Mouse (Mus musculus): Measurements from ENCODE around the gene Tmc6.

Tmc6 gene

DNA sequence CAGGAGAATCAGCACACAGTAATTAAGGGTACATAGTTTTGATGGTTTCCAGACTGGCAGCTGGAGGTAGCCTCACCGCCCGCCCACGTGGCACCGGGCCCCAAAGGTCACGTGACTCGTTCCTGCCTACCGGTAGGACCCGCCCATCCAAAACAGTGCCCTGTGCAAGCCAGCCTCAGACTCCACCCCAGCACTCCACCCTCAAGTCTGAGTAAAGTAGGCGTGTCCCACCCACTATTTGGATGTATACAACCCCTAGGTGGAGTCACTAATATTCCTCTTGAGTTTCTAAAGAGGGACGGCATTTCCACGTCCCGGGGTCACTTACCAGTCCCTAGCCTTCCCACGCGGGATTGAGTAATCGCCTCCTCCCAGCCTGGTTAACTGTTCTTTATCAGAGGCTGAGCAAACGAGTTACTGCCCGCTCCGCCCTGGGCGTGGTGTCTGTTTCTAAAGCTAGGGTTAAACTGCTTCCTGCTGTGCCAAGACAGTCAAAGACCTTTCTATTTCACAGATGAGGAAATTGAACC lies 1.4 kb downstream of the Tmc6 start:
- DNase-seq, result peak; percentile 96 to 98

- no peak for DNase-seq
Measured at GRCm38 (mm10) chr11:117780199-117780515, 1.8 kb downstream of the Tmc6 start.

DNA sequence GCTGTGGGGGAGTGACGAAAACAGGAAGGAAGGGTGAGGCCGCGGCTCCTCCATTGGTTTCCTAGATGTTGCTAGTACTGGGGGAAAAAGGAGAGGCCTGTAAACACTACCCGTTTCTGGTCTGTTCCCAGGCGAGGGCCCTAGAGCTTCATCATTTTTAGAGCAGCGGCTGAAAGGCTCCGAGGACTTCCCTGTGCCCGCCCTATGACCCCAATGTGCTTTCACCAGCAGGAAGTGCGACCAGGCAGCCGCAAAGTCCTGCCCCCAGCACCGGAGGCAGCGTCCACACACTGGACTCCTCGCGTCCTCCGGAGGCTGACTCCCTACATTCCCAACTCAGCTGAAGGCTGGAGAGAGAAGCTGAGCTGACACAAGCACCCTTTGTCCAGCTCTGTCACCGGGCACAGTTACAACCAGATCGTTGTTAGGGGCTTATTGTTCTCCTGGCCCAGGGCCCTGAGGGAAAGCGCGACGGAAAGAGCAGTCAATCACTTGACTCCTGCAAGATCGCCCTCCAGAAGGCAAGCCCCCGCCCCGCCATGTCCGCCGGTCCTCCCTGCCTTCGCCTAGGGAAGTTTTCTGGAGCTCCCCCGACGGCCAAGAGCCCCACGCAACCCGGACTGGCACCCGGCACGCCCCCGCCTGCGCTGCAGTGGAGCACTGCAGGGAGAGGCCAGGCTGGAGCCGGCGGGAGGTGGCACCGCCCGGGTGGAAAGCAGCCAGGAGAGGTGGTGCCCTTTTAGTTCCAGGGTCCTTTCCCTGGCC lies 2.4 kb downstream of the Tmc6 start:
- peak; percentile 91 to 93 for DNase-seq

GRCm38 (mm10) chr11:117778851-117779433 lies 3.1 kb downstream of the Tmc6 start:
- DNase-seq, result peak; percentile 49 to 66

DNA sequence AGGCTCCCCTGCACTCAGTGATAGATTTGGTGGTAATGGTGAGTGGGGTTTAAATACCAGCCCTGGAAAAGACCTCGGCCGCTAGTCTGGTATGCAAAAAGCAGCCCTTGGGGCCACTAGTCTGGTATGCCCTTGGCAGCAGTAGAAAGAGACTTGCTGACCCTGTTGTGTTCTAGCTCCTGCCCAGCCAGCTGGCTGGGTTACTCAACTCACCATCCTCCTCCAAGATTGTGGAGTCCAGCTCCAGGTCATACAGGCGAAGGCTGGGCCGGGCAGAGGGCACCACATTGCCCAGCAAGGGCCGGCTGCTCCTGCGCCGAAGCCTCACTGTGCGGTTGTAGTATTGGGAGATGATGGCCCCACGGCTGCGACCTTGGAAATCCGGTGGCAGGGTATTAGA lies 4.0 kb downstream of the Tmc6 start:
- peak; percentile 74 to 83 for DNase-seq

DNA sequence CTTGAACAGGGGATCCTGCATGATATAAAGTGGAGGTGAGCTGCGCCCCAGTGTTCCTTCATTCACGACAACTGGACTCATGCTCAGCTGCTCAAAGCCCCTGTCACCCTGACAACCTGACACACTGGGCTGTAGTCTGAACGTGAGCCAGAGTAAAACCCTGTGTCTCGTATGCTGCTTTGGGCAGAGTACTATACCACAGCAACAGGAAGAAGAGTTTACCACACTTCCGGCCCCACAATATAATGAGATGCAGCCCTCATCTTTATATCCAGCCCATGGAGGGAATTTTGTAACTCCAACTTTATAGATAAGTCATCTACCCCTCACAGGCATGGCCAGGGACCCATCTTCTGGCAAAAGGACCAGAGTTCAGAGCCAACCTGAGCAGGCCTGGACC lies 4.9 kb downstream of the Tmc6 start:
- no peak for DNase-seq

DNA sequence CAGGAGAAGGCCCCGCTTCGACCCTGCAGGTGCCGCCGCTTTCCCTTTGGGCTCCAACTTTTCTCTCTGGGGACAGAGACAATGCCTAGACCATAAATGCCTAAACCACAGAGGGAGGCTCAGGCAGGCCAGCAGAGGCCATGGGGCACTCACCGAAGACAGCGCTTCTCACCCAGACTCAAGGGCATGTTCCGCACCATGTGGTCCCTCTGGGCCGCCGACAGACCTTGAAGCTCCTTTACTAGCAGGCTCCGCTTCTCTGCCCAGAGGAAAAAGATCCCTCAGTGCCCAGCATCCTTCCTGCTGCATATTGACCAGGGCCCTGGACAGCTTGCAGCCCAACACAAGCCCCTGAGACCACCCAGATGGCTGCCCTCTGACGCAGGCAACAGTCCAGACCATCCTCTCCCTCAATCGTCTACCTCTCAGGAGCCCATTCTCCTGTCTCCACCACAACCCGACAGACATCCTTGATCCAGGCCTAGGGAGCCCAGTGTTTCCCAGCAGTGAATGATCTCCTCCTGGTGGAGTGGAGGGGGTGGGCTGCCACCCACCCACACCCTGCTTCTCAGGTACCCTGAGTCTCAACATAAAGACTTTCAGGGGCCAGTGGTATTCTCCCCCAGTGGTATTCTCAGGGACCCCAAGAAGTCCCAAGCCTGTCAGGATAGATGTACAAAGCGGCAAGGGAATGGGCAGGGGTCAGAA lies 5.8 kb downstream of the Tmc6 start:
- DNase-seq, result no peak

DNA sequence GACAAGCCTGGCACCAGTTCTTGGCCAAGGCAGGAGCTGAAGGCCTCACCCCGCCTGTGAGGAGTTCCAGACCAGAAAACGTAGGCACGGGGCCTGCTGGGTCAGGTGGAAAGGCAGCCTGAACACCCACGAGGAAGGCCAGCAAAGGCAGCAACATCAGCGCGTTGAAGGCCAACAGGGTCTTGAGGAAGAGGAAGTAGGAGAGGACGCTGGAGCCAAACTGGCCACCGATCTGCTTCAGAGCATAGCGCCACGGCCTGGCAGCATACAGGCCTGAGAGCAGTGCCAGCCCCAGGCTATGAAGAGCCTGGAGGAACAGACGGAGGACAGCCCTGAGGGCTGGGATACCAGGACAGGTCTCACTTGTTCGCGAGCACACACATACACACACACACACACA lies 6.5 kb downstream of the Tmc6 start:
- no peak for DNase-seq

DNA sequence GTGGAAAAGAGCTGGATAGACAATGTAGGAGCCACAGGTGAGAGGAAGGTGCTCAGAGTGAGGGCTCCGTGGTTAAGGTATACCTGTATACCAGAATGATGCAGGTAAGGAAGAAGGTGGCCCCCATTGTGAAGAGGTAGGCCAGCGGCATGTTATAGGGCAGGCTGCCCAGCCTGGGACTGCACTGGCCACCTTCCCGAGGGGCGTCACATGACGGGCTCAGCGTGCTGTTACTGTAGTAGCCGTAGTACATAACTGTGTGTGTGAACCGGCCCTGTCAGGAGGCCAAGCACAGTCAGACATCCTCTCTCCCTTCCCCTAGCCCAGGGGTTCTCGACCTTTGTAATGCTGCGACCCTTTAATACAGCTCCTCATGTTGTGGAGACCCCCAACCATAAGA lies 7.1 kb downstream of the Tmc6 start:
- DNase-seq, result no peak

GRCm38 (mm10) chr11:117772352-117772751 lies 9.6 kb downstream of the Tmc6 start:
- no peak for DNase-seq

GRCm38 (mm10) chr11:117770407-117770806 lies 11.6 kb downstream of the Tmc6 start:
- DNase-seq, result no peak

GRCm38 (mm10) chr11:117769683-117770047 lies 12.3 kb downstream of the Tmc6 start:
- DNase-seq, result no peak

- DNase-seq, result peak; percentile 35 to 56
Measured at GRCm38 (mm10) chr11:117768725-117769682, 13.0 kb downstream of the Tmc6 start.

GRCm38 (mm10) chr11:117766275-117766674 lies 15.7 kb downstream of the Tmc6 start:
- no peak for DNase-seq

GRCm38 (mm10) chr11:117765361-117765760 lies 16.6 kb downstream of the Tmc6 start:
- DNase-seq, result peak in 1 of 2 experiments; percentile 14

DNA sequence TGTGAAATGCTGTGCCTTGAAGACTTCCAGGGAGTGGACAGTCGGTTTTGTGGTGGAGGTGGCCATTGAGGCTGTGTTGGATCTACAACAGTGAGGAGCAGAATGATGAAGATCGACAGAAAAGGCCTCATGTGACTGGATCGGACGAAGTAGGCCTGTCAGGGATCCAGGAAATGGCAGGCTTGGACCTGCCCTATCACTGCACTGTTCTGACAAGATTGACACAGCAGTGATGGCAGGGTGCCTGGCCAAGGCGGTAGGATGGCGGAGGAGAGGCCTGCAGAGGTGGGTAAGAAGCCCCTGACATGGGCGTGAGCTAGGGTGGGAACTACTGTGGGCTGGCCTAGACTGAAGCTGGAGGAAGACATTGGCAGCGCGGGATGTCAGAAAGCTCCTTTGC lies 17.7 kb downstream of the Tmc6 start:
- DNase-seq, result peak in 1 of 2 experiments; percentile 7

- peak in 1 of 2 experiments; percentile 18 for DNase-seq
Measured at GRCm38 (mm10) chr11:117762246-117762645, 19.8 kb downstream of the Tmc6 start.

DNA sequence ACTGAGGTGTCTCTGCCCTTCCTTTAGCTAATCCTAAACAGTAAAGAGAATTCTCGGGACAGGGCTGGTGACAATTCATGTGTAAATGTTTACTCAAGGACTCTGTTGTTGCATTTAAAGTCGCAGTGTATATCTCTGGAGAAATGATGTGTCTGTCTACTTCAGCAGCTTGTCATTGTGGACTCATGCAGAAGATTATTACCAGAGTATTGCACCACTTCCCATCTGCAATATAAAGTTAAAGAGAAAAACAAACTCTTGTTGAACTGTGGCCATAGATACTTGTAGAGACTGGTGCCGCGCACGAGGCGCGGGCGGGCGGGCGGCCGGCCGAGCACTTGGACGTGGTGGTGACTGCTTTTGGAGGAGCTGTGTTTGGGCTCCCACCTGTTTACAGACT lies 20.2 kb downstream of the Tmc6 start:
- no peak for DNase-seq

- peak; percentile 67 to 75 for DNase-seq
Measured at GRCm38 (mm10) chr11:117760374-117761119, 21.5 kb downstream of the Tmc6 start.

DNA sequence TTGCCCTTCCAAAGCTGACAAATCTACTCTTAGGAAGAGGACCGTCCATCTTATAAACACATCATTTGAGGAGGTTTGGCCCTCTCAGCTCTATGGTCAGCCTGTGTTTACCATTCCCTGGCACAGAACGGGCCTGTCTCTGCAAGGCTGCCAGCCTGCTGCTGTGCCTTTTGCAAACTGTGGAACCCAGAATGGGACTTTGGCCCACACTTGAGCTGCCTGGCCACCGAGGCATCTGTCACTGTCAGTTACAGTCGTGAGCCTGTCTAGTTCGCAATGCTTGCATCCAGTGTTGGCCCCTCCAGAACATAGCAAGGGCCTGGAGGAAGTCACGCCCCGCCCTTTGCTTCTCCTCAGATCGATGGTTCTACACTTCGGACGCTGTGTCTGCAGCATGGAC lies 22.7 kb downstream of the Tmc6 start:
- peak in 1 of 2 experiments; percentile 21 for DNase-seq

DNA sequence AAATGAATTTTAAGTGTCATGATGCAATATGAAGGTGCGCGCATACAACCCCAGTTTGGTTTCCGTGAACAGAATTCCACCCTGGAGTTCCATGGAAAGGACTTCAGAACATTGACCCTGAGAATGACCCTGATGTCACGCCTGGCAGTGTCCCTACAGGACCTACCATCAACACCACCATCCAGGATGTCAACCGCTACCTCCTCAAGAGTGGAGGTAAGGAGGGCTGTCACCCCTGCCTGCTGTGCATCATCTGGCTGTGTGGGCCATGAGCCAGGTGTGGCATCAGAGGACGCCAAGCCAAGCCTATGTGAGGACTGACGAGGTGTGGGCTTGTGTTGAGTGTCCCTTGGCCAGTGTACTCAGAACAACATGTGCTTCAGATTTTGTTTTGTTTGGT lies 26.1 kb downstream of the Tmc6 start:
- DNase-seq, result no peak

DNA sequence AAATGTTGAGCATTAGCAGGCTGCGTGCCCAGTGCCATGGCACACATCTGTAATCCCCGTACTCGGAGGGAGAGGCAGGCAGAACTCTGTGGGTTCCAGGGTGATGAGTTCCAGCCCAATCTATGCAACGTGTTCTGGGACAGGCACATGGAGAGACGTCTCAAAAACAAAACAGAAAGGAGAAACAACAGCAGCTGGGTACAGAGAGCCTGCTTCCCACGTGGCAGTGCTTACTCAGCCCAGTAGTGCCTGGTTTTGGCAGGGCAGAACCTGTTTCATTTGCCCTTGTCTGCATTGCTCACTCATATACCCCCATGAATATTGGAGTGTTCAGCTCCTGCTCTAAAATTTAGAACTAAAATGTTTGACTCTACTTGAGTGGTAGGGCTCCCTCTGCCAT lies 30.5 kb downstream of the Tmc6 start:
- peak; percentile 42 to 44 for DNase-seq

All from kidney, postnatal 36 days (tissue).